Mouse (Mus musculus) heart, embryonic 15.5 days (tissue): ENCODE results near the gene Ttc39b. TPM values are rescaled to one million over a fixed set of nuclear protein-coding genes. Genes with fewer than 3 reads are reported as not detected.
A peak's percentile ranks its signal among the peaks of the same experiment; 100 is the strongest.

Experiments used
- ATAC-seq: fragments of 200-750 bp; cut with Nextera tagmentation; replicated peaks from 2 replicates; pipeline ENCODE4 v1.8.0; 2017; ENCODE audit warnings: low read depth, moderate TSS enrichment; ENCODE audit not compliant: insufficient number of reproducible peaks, insufficient read depth, low FRiP score
- H3K27ac ChIP-seq: fragments of 300-500 bp; sonication (generic); 2 replicates; pipeline ENCODE4 v1.5.1; 2015; ENCODE audit warnings: mild to moderate bottlenecking, inconsistent platforms
- H3K27me3 ChIP-seq: fragments of 300-500 bp; sonication (generic); 2 replicates; pipeline ENCODE4 v1.6.1; 2015; ENCODE audit warnings: inconsistent platforms
- H3K36me3 ChIP-seq: fragments of 300-500 bp; sonication (generic); 2 replicates; pipeline ENCODE4 v1.6.1; 2015; ENCODE audit warnings: mild to moderate bottlenecking, inconsistent platforms
- H3K4me1 ChIP-seq: fragments of 300-500 bp; sonication (generic); replicated peaks from 2 replicates; pipeline ENCODE4 v1.6.1; 2015; ENCODE audit warnings: inconsistent platforms
- H3K4me2 ChIP-seq: fragments of 300-500 bp; sonication (generic); 2 replicates; pipeline ENCODE4 v1.6.1; 2015; ENCODE audit warnings: inconsistent platforms, mild to moderate bottlenecking, moderate library complexity
- H3K4me3 ChIP-seq: fragments of 300-500 bp; sonication (generic); 2 replicates; pipeline ENCODE4 v1.5.1; 2015; ENCODE audit warnings: mild to moderate bottlenecking, inconsistent platforms
- H3K9ac ChIP-seq: fragments of 300-500 bp; sonication (generic); 2 replicates; pipeline ENCODE4 v1.6.1; 2015; ENCODE audit warnings: mild to moderate bottlenecking, inconsistent platforms
- H3K9me3 ChIP-seq: fragments of 300-500 bp; sonication (generic); replicated peaks from 2 replicates; pipeline ENCODE4 v1.6.1; 2016; ENCODE audit warnings: inconsistent platforms
- WGBS: fragments of 180-500 bp; shearing (Covaris S2); methylation state at CpG from one replicate; pipeline ENCODE4 v1.1.7; 2015; ENCODE audit warnings: mixed read lengths; 5-methylcytosine and 5-hydroxymethylcytosine counted together
- polyA plus RNA-seq: library from polyadenylated mRNA; unstranded; fragments of >200 nt; fragmentation: Nextera tagmentation; extraction: Ambion mirVana; gene quantifications from 2 replicates; pipeline ENCODE4 v1.2.1, GENCODE M21; 2015

The Ttc39b gene
- polyA plus RNA-seq, 1 experiment from 2014 or later, result 1.8 TPM

DNA sequence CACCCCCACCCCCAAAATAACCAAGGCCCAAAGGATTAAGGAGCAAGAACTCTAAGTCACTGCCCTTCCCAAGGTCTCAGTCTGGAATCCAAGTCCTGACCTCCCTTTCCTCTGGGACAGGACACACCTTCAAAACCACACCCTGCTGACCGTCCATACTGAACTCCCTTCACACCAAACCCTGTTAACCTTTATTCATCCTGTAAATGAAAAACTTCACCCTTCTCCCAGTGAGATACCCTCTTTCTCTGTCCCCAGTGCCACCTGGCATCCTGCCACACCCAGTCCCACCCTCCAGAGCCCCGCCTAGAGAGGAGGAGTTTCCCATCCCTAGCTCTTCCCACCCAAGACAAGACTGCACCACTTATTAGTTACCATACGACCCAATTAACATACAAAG is 7.3 kb downstream of the Ttc39b start:
- Histone ChIP-seq H3K4me3 (no peak overlapping the region), H3K27me3 (no peaks in the 10 kb centered on the region), H3K27ac (no peak overlapping the region), H3K4me2 (no peak overlapping the region), H3K9me3 (no peaks in the 10 kb centered on the region), H3K4me1 (peaks cover 9% of the 10 kb centered on the region), H3K9ac (no peak overlapping the region), H3K36me3 (no peaks in the 10 kb centered on the region)
- ATAC-seq, result no peak
- 76% methylated on average over 3 of the region's 3 CpGs for WGBS

DNA sequence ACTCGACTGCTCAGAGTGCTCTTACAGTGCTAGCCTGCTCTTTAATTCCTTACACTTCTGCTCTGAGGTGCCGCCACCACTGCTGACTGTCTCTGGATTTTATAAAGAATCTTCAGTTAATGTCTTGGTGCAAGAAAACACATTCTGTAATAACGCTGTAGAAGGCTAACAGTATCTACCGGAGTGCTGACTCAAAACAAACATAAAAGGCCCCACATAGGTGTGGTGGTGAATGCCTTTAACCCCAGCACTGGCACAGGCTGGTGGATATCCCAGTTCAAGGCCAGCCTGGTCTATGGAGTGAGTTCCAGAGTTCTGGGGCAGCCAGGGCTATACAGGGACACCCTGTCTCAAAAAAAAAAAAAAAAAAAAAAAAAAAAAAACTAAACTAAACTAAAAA is 8.1 kb downstream of the Ttc39b start:
- peak overlapping the region; percentile 52 for H3K4me2 ChIP-seq
- no peak for ATAC-seq
- peaks cover 9% of the 10 kb centered on the region for H3K4me1 ChIP-seq
- 67% methylated on average over 4 of the region's 4 CpGs for WGBS
- H3K9ac ChIP-seq, result peak overlapping the region; percentile 5; the same call in 1 of the 2 replicates
- H3K27ac ChIP-seq, result 0 out of 2 replicates have a peak overlapping the region, but pooled peaks have one; percentile 45
- no peaks in the 10 kb centered on the region for H3K27me3 ChIP-seq
- H3K4me3 ChIP-seq, result no peak overlapping the region
- H3K9me3 ChIP-seq, result no peaks in the 10 kb centered on the region
- H3K36me3 ChIP-seq, result no peaks in the 10 kb centered on the region

DNA sequence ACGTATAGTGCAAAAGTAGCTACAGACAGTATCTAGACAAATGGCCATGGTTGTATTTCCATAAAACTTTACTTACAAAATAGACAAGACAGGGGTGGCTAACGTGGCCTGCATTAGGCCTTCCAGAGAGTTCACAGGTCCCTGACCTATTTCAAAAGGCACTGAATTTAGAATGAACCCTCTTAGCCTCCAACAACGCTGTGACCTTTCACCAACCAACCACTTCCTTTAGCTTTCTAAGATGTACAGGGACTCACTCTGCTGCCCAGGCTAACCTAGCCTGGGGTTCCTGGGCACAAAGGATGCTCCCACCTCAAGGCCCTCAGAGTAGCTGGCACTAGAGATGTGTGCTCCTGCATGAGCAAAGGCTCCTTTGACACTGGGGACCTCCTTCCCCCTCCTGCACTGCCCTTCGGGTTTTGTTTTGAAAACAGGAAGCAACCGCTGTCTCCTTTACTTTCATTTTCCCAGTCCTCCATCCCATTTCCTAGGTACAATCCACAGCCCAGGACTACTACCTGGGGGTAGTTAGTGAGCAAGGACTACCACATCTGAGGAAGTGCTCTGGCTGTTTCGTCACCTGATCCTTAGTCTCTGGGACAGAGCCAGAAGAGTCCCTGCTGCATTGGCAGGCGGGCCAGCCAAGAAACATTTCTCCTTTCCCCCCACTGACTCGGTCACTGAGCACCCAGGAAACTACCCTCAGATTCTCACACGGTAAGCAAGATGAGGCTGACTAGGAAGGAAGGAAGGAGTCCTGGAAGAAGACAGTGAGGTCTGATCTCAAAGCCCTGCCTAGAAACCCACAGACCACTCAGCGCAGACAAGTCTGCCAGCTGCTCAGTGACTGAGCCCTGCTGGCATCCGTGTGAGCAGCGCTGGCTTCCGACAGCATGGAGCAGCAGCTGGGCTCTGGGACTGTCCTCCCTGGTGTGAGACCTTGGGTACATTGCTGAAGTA is 8.9 kb downstream of the Ttc39b start:
- Histone ChIP-seq H3K27me3 (no peaks in the 10 kb centered on the region), H3K27ac (peak overlapping the region; percentile 45; the same call in 1 of the 2 replicates), H3K4me1 (peaks cover 9% of the 10 kb centered on the region), H3K4me2 (peak overlapping the region; percentile 52), H3K9ac (peak overlapping the region; percentile 31), H3K9me3 (no peaks in the 10 kb centered on the region), H3K4me3 (peak overlapping the region; percentile 33), H3K36me3 (no peaks in the 10 kb centered on the region)
- ATAC-seq, result 0 out of 2 replicates have a peak, but pooled peaks have one; percentile 68
- 42% methylated on average over 13 of the region's 13 CpGs for WGBS

DNA sequence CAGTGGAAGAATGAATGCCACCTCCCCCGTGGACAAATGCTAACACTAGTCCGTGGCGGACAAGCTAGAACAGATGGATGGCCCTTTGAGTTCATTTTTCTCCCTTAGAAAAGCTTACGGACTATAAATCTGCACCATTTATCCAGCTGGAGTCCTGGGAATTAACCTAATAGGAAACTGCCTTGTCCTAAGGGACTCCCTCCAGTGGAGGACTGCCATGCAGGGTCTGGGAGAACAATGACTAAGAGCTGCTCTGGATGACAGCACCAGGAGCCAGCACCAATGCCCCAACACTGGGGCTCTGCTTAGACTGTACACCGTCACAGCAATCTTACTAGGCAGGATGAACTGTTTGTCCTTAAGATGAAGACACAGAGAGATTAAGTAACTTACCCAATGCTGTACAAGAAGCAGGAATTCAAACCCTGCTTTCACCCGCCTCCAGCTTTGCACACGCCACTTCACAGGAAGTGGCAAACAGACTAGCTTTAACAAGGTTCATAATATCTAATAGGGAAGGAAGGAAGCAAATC is 9.7 kb downstream of the Ttc39b start:
- H3K4me2 ChIP-seq, result no peak overlapping the region
- H3K27me3 ChIP-seq, result no peaks in the 10 kb centered on the region
- H3K9ac ChIP-seq, result no peak overlapping the region
- no peaks in the 10 kb centered on the region for H3K9me3 ChIP-seq
- no peak overlapping the region for H3K4me3 ChIP-seq
- no peak overlapping the region for H3K27ac ChIP-seq
- no peaks in the 10 kb centered on the region for H3K36me3 ChIP-seq
- 75% methylated on average over 7 of the region's 7 CpGs for WGBS
- H3K4me1 ChIP-seq, result peaks cover 9% of the 10 kb centered on the region
- ATAC-seq, result no peak

DNA sequence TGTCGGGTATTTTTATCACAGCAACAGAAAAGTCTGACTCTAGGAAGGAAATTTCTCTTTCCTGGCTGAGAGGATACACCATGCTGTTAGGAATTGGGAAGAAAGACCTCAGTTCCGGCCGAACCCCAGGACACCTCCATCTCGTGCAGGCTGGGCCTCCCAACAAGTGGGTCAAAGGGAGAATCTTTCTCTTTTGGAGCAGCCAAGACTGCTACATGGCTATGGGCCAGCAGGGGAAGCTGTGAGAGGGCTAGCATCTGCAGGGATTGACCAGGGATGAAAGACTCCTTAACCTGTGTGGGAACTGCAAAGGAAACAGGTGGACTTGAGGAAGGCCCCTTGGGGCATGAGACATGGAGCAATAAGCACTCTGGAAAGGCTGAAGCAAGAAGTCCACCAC is 11.7 kb downstream of the Ttc39b start:
- Histone ChIP-seq H3K27ac (no peak overlapping the region), H3K9ac (no peak overlapping the region), H3K4me3 (no peak overlapping the region), H3K4me2 (no peak overlapping the region), H3K9me3 (no peaks in the 10 kb centered on the region), H3K4me1 (peaks cover 20% of the 10 kb centered on the region), H3K36me3 (no peaks in the 10 kb centered on the region), H3K27me3 (no peaks in the 10 kb centered on the region)
- 65% methylated on average over 4 of the region's 4 CpGs for WGBS
- no peak for ATAC-seq

DNA sequence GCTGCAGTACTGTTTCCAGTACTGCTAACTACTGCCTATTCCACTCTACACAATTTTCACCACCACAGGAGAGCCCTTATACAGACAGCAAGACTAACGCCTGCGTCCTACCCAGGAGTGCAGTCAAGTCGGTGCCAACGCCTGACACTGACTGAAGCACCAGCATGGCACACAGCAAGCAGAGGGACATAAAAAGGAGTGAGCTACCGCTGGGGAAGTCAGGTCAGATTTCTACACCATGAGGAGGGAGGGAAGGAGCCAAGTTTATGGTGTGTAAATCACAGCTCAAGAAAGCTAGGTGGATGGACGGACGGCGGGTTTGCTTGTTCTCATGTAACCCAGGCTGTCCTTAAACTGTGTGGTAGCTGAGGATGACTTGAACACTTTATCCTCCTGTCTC is 12.6 kb downstream of the Ttc39b start:
- Histone ChIP-seq H3K9ac (no peak overlapping the region), H3K27ac (no peak overlapping the region), H3K4me2 (no peak overlapping the region), H3K27me3 (no peaks in the 10 kb centered on the region), H3K4me1 (peaks cover 20% of the 10 kb centered on the region), H3K36me3 (no peaks in the 10 kb centered on the region), H3K4me3 (no peak overlapping the region), H3K9me3 (no peaks in the 10 kb centered on the region)
- no peak for ATAC-seq
- 86% methylated on average over 8 of the region's 8 CpGs for whole genome bisulfite sequencing

DNA sequence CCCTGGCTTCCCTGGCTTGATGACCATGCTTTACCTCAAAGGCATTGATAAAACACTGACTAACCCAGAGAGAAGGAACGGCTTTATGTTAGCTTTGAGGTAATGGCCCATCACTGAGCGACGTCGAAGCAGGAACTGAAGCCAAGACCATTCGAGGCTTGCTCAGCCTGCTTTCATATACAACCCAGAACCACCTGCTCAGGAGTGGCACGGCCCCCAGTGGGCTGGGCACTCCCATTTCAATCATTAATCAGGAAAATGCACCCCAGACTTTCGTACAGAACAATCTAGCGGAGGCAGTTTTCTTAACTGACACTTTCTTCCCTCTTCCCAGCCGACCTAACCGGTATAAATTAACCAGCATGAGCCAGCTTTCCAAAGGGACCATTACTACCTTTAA is 13.1 kb downstream of the Ttc39b start:
- Histone ChIP-seq H3K4me3 (no peak overlapping the region), H3K36me3 (no peaks in the 10 kb centered on the region), H3K27ac (no peak overlapping the region), H3K9ac (no peak overlapping the region), H3K4me2 (no peak overlapping the region), H3K27me3 (no peaks in the 10 kb centered on the region), H3K4me1 (peaks cover 20% of the 10 kb centered on the region), H3K9me3 (no peaks in the 10 kb centered on the region)
- ATAC-seq, result no peak
- 78% methylated on average over 10 of the region's 10 CpGs for WGBS

DNA sequence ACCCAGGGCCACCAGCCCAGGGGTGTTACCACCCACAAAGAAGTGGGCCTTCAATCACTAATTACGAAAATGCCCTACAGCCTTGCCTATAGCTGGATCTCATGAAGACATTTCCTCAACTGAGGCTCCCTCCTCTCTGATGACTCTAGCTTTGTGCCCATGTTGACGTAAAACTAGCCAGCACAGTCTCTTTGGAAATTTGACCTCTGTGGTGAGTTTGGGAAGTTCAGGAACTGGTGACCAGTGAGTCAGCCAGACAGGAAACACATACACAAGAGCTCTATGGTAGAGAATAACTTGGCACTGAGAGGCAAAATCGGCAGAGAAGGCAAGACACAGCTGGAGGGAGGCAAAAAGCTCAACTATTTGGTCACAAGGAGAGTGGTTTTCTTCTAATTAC is 15.1 kb downstream of the Ttc39b start:
- Histone ChIP-seq H3K9me3 (no peaks in the 10 kb centered on the region), H3K27me3 (no peaks in the 10 kb centered on the region), H3K36me3 (no peaks in the 10 kb centered on the region), H3K4me1 (peaks cover 10% of the 10 kb centered on the region), H3K4me2 (no peak overlapping the region), H3K4me3 (no peak overlapping the region), H3K9ac (no peak overlapping the region), H3K27ac (no peak overlapping the region)
- WGBS, result 62% methylated on average over 3 of the region's 3 CpGs
- ATAC-seq, result no peak

DNA sequence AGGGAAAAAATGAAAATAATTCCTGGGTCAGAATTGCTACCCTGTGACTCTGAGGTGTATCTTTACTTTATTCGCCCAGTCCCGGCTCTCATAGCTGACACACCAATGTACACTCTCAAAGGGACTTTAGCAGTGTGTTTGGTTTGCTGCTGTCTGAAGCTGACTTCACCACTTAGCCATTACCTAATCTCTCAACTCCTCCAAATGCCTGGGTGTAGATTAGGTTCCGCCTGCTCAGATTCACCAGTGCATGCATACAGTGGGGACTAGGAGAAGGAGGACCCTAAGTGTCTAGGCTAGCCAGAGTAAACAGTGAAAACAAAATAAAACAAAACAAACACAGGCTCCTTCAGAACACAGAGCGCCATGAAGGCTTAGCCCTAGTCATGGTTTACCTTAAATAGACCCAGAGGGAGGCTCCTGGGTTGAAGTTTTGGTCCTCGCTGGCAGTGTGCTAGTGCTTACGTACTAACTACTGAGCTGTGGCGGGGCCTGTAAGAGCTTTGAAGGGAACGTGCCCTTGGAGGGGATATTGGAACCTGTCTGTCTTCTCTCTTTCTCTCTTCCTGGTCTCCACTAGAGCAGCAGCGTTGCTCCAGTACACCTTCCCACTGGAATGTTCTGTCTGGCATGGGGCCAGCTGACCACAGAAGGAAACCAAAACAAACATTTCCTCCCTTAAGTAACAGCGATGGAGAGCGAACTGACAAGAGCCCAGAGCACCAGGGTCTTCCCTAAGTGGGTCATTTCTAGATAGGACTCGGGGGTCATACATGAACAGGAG is 16.2 kb downstream of the Ttc39b start:
- Histone ChIP-seq H3K36me3 (no peaks in the 10 kb centered on the region), H3K9ac (no peak overlapping the region), H3K4me2 (peak overlapping the region; percentile 18; the same call in 1 of the 2 replicates), H3K27me3 (no peaks in the 10 kb centered on the region), H3K4me1 (peaks cover 17% of the 10 kb centered on the region), H3K4me3 (no peak overlapping the region), H3K27ac (peak overlapping the region; percentile 29), H3K9me3 (no peaks in the 10 kb centered on the region)
- 36% methylated on average over 12 of the region's 12 CpGs for WGBS
- peak; percentile 61 for ATAC-seq

DNA sequence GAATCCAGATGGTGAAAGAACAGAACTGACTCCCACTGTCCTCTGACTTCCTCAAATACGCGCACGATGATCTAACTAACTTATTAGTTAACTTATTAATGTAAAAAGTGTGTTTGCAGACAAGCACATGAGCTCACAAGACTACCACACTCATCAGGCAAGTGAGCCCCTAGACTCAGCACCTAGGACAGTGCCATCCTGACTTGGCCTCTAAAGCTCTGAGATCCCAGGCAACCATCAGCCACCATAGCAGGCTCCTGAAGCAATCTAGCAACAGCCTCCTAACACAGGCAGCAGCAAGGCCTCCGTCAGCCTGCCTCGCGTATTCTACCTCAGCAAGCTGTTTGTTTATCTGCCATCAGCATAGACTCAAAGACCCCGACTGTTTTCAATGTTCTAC is 17.2 kb downstream of the Ttc39b start:
- Histone ChIP-seq H3K4me1 (peaks cover 19% of the 10 kb centered on the region), H3K27me3 (no peaks in the 10 kb centered on the region), H3K27ac (no peak overlapping the region), H3K36me3 (no peaks in the 10 kb centered on the region), H3K9ac (no peak overlapping the region), H3K4me3 (no peak overlapping the region), H3K4me2 (no peak overlapping the region), H3K9me3 (no peaks in the 10 kb centered on the region)
- WGBS, result 69% methylated on average over 7 of the region's 7 CpGs
- no peak for ATAC-seq

DNA sequence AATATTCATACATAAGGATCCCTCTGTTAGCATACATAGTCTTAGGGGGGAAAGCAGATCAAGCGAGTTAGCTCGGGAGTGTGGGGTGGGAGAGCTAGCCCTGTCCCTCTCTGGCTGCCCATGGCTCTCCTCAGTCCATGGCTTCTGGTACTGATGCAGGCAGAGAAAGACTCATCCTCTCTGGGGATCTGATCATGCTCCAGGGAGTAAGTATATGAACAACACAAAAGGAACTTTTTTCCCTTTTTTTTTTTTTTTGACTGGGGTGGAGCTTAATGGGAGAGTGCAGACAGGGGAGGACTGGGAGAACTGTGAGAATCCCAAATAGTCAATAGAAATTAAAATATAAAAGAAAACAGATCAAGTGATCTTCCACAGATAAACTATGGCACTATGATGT is 19.0 kb downstream of the Ttc39b start:
- no peaks in the 10 kb centered on the region for H3K27me3 ChIP-seq
- H3K27ac ChIP-seq, result no peak overlapping the region
- H3K4me1 ChIP-seq, result peaks cover 19% of the 10 kb centered on the region
- WGBS, result 62% methylated on average over 2 of the region's 2 CpGs
- H3K36me3 ChIP-seq, result no peaks in the 10 kb centered on the region
- H3K9me3 ChIP-seq, result no peaks in the 10 kb centered on the region
- H3K4me3 ChIP-seq, result no peak overlapping the region
- no peak for ATAC-seq
- H3K9ac ChIP-seq, result no peak overlapping the region
- H3K4me2 ChIP-seq, result no peak overlapping the region
